Mouse (Mus musculus) kidney, postnatal 25 days (tissue): Measurements from ENCODE around the gene Gltp.
A peak's percentile ranks its signal among the peaks of the same experiment; 100 is the strongest.

Experiments
- DNase-seq, 2 experiments: peaks; one replicate each; pipeline ENCODE4 v3.0.0; 2021; ENCODE audit warnings: mixed read lengths in 2 of 2

The Gltp gene

DNA sequence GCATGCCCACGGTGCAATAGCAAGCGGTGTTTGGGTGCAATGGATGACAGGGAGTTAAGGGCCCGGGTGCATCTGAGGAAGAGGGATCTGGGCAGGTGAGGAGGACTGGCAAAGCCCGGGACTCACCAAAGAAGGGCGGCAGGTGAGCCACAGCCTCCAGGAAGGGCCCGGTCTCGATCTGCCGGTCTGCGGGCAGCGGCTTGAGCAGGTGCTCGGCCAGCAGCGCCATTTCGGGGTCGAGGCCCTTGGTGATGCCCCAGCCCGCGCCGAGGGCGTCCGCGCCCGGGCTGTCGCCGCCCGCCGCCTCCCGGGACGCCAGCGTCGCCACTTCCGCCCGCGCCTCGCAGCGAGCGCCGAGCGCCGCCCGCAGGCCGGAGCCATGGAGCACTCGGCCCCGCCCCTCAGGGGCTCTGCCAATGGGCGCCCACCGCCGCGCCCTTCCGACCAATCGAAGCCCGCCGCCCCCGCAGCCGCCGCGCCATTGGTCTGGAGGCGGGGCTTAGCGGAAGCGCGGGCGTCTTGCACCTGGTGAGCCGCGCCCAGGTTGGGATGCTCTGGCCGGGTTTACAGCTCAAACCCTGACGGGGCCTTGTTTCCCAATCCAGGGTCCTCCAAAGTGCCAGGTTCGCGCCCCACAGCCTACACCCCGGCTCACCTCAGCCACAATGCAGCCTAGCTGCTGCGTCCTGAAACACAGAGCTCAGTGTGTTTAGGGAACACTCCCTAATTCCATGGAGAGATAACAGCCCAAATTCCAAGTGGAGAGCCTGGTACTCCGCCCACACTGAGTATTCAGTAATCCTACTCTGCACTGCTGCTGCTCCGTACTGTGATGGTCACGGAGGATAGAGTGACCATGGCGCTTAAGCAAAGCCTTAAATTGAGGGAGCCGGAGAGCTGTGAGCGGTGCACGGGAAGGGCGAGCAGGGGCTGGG lies at the start of gene Gltp:
Gene Gltp (minus strand): TSS at position 352 of the 935 bp plus-strand sequence.
- DNase-seq, result peak; percentile 93 to 97

DNA sequence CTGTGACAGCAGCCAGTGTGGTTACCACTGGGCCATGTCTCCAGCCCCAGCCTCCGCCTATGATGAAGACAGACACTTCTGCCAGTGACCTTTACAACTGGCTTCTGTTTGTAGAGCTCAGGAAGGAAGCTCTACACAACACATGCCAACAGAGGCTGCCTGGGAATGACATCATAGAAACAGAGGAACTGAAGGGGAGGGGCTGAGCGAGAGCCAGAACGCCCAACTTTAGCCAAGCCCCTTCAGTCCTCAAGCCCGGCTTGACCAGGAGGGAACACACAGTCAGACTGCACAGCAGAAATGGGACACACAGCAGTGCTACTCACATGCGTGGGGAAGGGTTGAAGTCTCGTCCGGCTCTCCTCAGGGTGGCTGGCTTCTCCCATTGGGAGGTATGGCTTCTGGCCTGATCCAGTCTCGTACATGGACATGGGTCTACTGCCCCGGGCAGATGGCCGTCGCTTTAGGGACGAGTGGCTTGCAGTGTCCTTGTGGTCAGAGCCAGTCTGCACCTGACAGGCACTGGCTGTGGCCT lies 48.0 kb upstream of the Gltp start:
- DNase-seq, result peak; percentile 49 to 76

DNA sequence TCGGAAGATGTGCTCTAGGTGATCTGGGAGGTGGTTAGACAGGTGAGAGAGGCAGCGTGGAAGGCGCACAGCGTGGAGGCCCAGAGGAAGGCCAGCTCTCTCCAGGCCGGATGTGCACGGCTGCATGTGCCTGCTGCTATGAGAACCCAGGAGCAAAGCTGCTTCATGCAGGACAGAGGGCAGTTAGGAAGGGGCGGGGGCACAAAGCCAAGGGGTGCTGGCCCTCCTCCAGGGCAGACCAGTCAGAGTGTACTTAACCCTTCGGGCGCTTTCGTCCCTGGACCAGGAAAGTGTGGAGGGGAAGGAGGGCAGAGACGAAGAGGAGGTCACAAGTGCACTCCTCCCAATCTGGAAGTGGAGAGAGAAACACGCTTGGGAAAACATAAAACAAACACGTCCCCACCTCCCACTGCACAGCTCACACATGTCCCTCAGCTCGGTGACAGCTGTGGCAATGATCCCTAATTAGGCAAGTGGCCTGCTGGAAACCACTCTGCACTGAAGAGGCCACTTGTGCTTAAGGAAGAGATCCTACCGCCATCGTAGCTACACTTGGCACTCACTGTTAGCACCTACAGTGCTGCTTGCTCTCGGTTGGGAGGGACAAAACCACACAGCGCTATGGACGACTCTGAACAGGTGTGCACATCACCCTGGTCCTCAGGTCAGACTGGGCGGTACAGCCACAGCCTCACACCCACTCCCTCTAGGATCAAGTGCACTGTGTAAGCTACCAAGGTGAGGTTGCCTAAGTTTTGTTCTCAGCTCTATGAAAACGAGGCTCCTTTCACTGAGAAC lies 46.5 kb upstream of the Gltp start:
- peak; percentile 36 to 69 for DNase-seq

DNA sequence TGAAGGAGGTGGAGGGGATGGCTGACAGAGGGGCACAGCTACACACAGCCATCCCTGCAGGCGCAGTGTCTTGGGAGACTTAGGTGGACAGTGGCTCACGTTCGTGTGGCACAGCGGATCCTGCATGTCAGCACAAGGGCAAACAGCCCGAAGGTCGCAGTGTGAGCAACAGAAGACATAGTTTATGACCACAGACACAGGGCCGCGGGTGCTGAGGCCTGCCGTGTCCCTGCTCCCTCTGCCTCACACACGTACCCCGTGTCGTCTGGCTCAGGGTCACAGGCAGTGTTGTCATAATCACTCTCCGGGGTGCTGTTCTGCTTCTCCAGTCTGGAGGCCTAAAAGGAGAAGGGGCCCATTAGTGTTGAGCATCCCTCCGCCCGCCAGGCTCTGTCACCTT lies 42.8 kb upstream of the Gltp start:
- DNase-seq, result no peak

DNA sequence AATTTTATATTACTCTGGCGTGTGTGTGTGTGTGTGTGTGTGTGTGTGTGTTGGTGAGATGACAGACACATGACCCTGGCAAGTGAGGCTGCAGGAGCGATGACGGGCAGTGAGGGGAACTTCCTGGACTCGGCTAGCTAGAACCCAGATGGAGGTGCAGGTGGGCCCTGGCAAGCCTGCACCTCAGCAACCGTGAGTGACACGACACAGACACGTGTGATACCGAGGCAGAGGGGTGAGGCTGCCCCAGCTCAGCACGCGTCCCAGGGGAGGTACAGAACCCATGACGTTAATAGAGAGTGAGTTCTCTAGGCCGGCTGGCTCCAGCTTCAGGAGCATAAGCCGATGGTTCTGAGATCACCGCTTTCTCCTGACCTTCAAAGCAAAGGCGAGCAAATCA lies 41.2 kb upstream of the Gltp start:
- DNase-seq, result no peak

DNA sequence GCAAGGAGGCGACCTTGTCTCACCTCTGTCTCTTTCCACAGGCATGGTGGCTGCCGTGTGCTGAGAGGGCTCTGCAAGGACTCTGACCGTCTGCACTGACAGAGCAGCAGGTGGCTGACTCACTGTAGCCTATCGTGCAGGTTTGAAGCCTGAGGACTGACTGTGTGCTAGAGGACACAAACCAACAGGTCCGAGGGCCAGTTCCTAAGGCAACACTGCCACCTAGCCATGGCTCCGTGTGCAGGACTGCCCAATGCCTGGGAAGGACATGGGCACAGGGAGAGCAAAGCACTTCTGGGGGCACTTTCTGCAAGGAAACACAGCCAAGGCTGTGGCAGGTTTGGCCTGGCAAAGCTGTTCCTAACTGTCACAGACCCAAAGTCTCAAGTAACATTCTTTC lies 40.7 kb upstream of the Gltp start:
- DNase-seq, result no peak

DNA sequence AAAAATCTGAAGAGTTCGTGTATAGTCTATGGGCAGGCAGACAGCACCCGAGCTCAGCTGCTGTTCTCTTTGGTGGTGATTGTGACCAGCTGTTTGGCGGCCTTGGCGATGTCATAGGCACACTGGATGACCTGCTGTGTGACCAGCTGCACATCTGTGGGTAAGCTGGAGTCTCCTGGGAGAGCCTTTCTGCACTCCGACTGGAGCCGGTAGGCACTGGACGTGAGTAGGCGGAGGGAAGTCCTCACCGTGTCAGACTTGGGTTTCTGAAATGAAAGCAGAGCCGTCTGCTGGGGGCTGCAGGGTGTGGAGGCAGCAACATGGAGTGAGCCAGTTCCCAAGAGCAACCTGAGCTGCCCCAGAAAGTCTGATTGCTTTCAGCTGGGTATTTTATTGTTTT lies 39.3 kb upstream of the Gltp start:
- DNase-seq, result no peak

DNA sequence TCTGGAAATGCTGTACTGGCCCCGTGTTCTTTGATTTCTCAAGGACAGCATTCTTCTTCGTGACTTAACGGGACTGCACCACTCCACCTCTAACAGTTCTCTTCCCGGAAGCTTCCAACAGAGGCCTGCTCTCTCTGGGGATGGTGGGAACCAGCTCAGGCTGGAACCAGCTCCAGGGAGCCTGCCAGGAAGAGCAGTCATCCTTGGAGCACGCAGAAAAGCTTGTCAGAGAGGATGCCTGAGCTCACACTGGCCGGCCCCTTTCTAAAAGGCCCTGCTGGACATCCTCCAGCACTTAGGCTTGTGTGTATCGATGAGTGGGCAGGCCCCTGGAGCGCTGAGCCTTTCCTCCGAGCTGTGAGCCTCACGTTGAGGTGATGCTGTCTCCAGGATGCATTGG lies 37.4 kb upstream of the Gltp start:
- no peak for DNase-seq

DNA sequence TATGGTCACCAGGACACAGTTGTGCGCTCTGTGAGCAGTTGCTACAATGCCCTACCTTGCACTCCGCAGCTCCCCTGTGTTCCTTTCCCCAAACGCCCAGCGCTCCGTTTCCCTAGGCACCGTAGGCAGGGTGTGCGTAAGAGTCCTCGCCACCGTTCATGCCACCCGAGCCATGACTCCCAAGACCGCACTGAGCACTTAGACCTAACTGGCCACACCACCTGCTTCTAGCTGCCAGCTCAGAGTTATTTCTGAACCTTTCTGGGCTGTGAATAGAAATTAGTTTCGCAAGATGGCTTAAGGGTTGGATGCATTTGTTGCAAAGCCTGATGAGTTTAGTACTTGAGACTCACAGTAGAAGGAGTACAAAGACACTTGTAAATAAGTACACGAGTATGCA lies 32.1 kb upstream of the Gltp start:
- DNase-seq, result no peak

DNA sequence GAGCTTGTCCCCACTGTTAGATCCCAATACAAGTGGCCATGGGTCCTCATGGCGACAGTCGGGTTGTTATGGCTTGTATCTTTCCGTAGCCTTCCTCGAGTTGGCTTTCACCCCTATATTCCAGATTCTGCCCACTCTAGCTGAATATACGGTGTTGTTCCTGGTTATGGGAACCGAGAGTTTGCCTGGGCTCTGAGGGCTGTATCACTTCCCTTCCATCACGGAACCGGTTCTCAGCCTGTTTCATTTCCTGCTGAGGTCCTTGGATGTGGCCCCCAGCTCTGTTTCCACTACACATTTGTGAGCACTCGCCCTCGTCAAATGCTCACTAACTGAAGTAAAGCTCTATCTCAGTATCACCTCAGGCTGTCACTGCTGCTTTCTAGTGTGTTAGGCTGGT lies 31.2 kb upstream of the Gltp start:
- DNase-seq, result no peak

DNA sequence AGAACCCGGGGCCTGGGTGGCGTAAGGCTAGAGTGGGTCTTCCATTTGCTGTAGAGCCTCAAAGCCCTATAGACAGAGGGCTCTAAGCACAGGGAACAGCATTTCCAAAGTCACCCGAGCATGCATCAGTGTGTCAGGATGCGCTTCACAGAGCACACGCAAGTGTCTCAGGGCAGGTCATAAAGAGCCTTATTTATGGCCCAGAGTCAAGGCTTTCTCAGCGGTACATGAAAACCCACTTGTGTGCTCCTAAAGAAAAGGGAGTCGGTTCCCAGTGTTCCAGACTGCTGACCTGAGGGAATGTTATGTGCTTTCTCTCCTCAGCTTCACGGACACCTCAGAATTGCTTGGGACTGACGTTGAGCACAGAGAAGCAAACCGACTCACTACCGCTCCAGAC lies 30.0 kb upstream of the Gltp start:
- no peak for DNase-seq

DNA sequence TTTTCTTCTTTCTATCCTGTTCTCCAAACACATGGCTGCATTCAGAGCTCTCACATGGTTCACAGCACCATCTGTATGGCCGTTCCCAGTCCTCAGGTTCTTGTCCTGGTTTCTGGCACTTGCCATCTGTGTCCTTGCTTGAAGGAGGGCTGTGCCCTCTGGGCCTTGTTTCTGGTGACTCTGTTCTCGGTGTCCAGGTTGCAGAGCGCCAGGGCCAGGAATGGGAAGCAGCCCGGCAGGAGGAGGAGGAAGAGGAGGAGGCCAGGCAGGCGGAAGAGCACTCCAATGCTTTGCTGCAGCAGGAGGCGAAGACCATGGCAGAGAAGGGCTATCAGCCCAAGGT lies 29.1 kb upstream of the Gltp start:
- DNase-seq, result no peak

DNA sequence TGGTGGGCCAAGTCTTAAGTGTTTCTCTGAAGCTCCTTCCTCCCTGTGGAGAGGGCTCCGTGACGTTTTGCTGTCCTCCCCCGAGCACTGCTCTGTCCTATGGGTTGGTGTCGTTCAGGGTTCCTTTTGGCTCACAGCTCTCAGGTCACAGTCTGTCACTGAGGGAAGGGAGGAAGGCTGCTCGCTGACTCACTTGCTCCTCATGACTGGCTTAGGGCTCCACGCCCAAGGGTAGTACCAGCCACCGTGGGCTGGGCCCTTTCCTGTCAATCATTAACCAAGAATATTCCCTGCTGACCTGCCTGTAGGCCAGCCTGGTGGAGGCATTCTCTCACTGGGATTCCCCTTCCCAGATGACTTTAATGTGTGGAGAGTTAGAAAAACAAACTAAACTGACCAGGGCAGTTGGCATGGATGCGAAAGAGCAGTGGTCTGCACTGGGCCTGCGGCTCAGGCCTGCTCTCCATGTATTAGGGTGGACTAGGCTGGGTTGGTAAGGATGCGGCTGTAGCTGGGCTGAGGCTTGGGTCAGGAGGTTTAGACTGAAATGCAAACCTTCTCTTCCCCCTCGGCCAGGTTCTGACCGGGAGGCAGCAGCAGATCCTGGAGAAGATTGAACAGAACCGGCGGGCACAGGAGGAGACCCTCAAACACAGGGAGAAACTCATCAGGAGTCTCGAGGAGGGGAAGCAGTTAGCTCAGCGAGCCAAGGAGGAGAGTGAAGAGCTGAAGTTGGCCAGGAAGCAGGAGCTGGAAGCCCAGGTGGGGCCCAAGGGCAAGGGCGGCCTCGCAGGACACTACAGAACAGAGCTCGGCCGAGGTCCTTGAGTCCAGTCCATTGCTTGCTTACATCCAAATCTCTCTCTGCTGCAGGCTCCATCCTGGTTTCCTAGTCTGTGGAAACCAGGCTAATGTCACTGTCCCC lies 28.5 kb upstream of the Gltp start:
- peak; percentile 81 to 91 for DNase-seq

DNA sequence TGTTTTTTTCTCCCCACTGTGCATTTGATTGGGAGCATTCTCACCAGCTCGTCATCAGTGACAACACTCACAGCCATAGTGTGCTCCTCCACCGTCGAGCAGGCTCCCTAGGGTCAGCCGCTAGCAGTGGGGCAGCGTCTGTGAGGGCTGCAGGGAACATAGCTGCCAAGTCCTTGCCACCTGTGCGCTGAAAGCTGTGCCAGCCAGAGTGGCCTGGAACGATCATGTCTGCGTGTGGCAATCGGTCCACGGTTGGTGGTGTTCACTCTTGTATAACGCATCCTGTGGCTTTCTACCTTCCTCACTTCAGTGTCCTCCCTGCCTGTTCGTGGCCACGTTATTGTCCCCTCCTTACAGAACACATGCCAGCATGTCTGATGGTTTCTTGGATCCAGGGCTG lies 27.7 kb upstream of the Gltp start:
- DNase-seq, result no peak

DNA sequence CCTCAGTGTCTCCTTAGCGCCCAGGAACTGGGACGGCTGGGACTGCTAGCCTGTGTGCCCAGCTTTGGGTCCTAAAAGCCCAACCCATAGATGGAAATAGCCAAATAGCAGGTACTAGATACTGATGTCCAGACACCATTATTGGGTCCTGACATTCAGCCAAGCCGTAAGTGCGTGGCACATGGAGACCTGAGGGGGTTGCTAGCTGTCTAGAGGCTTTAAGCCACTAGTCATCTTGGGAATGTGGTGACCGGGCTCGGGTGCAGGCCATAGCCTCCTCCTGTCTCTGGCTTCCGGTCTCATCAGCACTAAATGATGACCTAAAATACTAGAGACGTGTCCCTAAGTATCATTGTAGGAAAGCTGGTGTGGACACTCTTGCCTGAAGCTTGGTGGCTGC lies 27.2 kb upstream of the Gltp start:
- no peak for DNase-seq

DNA sequence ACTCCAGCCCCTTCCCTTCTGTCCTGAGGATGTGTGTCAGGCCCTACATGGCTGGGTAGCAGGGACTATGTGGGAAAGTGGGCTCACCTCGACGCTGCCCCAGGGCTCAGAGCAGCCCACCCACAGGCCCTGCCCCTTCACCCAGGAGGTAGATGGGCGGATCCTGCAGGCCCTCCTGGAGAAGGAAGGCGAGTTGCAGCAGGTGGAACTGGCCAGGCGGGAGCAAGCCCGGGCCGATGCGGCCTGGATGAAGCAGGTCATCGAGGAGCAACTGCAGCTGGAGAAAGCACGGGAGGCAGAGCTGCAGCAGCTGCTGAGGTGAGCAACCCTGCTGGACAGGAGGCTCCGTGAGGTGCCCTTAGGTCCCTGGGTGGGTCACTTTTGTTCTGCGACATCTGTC lies 26.5 kb upstream of the Gltp start:
- DNase-seq, result no peak

DNA sequence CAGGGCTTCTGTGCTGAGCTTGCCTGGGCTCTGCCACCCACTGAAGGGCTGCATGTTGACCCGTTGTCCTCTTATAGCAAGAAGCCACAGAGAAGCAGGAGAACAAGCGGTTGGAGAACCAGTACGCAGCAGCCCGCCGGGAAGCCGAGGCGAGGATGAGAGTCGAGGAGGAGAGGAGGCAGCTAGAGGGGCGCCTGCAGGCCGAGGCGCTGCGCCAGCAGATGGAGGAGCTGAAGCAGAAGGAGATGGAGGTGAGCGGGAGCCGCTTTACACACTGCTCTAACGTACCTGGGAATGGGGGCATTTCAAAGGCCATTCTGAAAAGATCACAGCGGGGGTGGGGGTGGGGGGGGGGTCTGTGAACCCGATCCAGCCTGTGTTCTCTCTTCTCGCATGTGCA lies 23.8 kb upstream of the Gltp start:
- no peak for DNase-seq

DNA sequence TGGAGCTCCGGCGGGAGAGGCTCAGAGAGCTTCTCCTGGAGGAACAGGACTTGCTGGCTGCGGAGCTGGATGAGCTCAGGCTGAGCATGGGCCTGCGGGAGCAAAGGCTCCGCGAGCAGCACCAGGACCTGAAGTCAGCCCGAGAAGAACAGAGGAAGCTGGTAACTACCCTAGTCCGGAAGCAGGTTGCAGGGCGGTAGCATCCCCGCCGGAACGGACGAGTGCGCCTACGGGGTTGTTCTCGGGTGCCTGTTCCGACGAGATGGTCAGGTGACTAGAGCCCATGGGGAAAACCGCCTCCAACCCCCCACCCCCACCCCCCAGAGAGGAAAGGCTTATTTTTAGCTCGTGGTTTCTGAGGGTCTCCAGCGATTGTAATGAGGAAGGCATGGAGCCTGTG lies 18.6 kb upstream of the Gltp start:
- no peak for DNase-seq

DNA sequence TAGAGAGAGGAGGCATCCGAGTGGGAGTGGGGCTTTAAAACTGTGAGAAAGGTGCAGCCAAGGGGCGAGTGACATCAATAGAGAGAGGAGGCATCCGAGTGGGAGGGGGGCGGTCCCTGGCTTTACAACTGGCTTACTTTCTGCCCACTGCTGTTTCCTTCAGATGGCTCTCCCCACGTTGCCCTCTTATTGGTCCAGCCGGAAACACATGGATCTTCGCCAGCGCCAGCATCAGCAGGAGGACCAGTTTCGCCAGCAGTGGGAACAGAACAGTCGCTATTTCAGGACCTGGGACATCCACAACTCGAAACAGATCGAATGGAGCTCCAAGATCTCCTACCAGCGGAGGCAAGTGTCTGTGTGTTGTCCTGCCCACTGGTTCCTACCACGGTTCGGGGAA lies 17.7 kb upstream of the Gltp start:
- DNase-seq, result no peak

DNA sequence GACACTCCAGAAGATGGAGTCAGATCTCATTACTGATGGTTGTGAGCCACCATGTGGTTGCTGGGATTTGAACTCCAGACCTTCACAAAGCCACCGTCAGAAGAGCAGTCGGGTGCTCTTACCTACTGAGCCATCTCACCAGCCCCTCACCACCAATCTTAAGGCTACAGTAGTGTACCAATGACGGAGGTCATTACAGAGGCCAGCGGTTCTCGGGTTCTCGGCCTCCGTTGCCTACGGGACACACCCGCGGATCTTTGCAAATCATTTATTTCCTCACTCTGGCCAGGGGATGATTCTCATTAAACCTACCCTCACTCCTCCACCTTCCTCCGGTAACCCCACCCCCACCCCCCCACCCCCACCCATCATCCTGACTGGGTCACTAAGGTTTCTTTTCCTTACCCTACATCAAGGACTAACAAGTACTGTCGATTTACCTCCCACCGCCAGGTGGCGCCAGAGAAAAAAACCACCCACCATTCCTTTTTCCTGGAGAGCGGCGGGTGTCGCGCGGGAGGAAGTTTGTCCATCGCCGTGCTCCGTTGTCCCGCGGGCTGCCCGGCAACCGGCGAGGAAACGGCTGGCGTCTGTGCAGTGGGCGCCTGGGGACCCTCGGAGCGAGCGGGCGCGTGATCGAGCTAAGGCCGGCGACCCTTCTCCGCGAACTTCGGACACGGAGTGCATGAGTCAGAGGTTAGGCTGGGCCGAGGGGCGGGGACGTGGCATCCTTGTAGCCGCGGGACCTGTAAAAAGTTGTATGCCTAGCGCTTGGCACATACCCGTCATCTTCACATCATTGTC lies 16.7 kb upstream of the Gltp start, which contains the start of gene Tchp:
Gene Tchp (plus strand): TSS at position 496 of the 804 bp plus-strand sequence.
- DNase-seq, result peak; percentile 96
